Mouse (Mus musculus) olfactory bulb, adult 2 months (tissue): ENCODE data around the gene Nop10.

Experiments used
- CTCF ChIP-seq: fragments of 200-500 bp; IDR thresholded peaks from 2 replicates; pipeline ENCODE4 v1.5.1; 2012; ENCODE audit warnings: low read depth, mild to moderate bottlenecking, low read length, moderate library complexity; ENCODE audit not compliant: insufficient read depth
- POLR2A ChIP-seq: fragments of 200-500 bp; IDR thresholded peaks from 2 replicates; pipeline ENCODE4 v1.6.1; 2012; ENCODE audit warnings: mild to moderate bottlenecking, low read depth, low read length, moderate library complexity; ENCODE audit not compliant: insufficient read depth

DNA sequence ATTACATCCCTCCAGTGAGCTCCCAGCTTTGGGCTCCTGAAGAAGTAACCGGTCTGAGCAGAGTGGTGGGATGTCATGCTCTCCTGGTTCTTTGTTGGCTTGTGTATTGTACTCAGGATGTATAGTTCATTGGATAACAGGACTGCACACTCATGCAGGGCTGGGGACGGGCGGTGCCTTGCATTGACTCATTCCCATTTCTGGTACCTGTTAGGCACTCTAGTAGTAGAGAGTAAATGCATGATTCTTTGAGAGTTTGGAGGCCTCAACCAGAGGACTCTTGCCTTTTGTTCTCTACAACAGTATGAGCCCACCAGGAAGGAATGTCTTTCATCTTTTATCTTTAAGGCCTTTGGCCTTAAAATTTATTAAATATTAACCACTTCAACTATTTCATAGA lies 15.1 kb downstream of the Nop10 start:
- TF ChIP-seq CTCF (no peak), POLR2A (no peak)
